In genomic region chr9:77054426-77055193, GRCm38 (mm10) we compare ENCODE assay signal across 24 mouse cellular contexts. TPM values are rescaled to one million over a fixed set of nuclear protein-coding genes. Genes with fewer than 3 reads are reported as not detected.
DNase-seq lines count a peak whose midpoint lies in the region; ATAC-seq and TF ChIP-seq lines count a peak whose summit lies in the region.
"Had no signal": no experiment of that assay in that cellular context is flagged by ENCODE, and none has a peak within 500 bp of the region (broad histone marks: within the 10 kb centered on the region; RNA-seq: fewer than 3 reads in every experiment).

No protein-coding gene starts in this region.

- no peaks in the 10 kb centered on the region for H3K36me3 ChIP-seq in midbrain, embryonic 13.5 days
- H3K36me3 ChIP-seq in midbrain, postnatal 0 days (ENCODE audit: insufficient read depth, low read length), result no peaks in the 10 kb centered on the region
- H3K36me3 ChIP-seq in hindbrain, embryonic 13.5 days, result no peaks in the 10 kb centered on the region
- no peaks in the 10 kb centered on the region for H3K36me3 ChIP-seq in hindbrain, embryonic 15.5 days
- no peaks in the 10 kb centered on the region for H3K36me3 ChIP-seq in neural tube, embryonic 13.5 days
- H3K36me3 ChIP-seq: embryonic facial prominence, embryonic 13.5 days; forebrain, embryonic 12.5 days; heart, embryonic 10.5 days had no signal

- peak; percentile 80 for ATAC-seq in midbrain, embryonic 13.5 days
- no peak for ATAC-seq in midbrain, postnatal 0 days (ENCODE audit: low FRiP score)
- ATAC-seq in hindbrain, embryonic 13.5 days (ENCODE audit: low FRiP score), result peak; percentile 83
- 0 out of 2 replicates have a peak, but pooled peaks have one; percentile 42 for ATAC-seq in hindbrain, embryonic 15.5 days (ENCODE audit: low FRiP score, low read depth)
- ATAC-seq in neural tube, embryonic 13.5 days (ENCODE audit: low read depth), result peak; percentile 61; the same call in 1 of the 2 replicates
- ATAC-seq in megakaryocyte-erythroid progenitor cell, adult 5-6 weeks (replicated peaks; ENCODE audit: low FRiP score, low TSS enrichment, poor library complexity, severe bottlenecking), result no peak
- ATAC-seq: forebrain, embryonic 16.5 days had no signal

- 0 out of 2 replicates have a peak, but pooled peaks cover 3% of the 10 kb centered on the region for H3K4me1 ChIP-seq in midbrain, embryonic 13.5 days (replicated peaks)
- H3K4me1 ChIP-seq in midbrain, postnatal 0 days (ENCODE audit: insufficient read depth, low read length), result no peaks in the 10 kb centered on the region
- H3K4me1 ChIP-seq in hindbrain, embryonic 13.5 days (replicated peaks), result no peaks in the 10 kb centered on the region
- no peaks in the 10 kb centered on the region for H3K4me1 ChIP-seq in hindbrain, embryonic 15.5 days (replicated peaks)
- H3K4me1 ChIP-seq in neural tube, embryonic 13.5 days (replicated peaks), result no peaks in the 10 kb centered on the region
- H3K4me1 ChIP-seq: embryonic facial prominence, embryonic 13.5 days; forebrain, embryonic 12.5 days; heart, embryonic 10.5 days had no signal

- H3K27ac ChIP-seq in midbrain, embryonic 13.5 days, result no peak overlapping the region
- no peak overlapping the region for H3K27ac ChIP-seq in midbrain, postnatal 0 days (ENCODE audit: low read depth, low read length)
- H3K27ac ChIP-seq in hindbrain, embryonic 13.5 days, result 0 out of 2 replicates have a peak overlapping the region, but pooled peaks have one; percentile 35
- no peak overlapping the region for H3K27ac ChIP-seq in hindbrain, embryonic 15.5 days (replicated peaks)
- no peak overlapping the region for H3K27ac ChIP-seq in neural tube, embryonic 13.5 days (replicated peaks)
- H3K27ac ChIP-seq: embryonic facial prominence, embryonic 13.5 days; forebrain, embryonic 12.5 days; heart, embryonic 10.5 days had no signal

- H3K9me3 ChIP-seq in midbrain, embryonic 13.5 days, result no peaks in the 10 kb centered on the region
- no peaks in the 10 kb centered on the region for H3K9me3 ChIP-seq in midbrain, postnatal 0 days (ENCODE audit: low read length)
- no peaks in the 10 kb centered on the region for H3K9me3 ChIP-seq in hindbrain, embryonic 13.5 days
- no peaks in the 10 kb centered on the region for H3K9me3 ChIP-seq in hindbrain, embryonic 15.5 days
- H3K9me3 ChIP-seq in neural tube, embryonic 13.5 days, result no peaks in the 10 kb centered on the region
- H3K9me3 ChIP-seq: embryonic facial prominence, embryonic 13.5 days; forebrain, embryonic 12.5 days; heart, embryonic 10.5 days had no signal

- no peak overlapping the region for H3K9ac ChIP-seq in midbrain, embryonic 13.5 days (replicated peaks)
- H3K9ac ChIP-seq in midbrain, postnatal 0 days (replicated peaks; ENCODE audit: low read length, poor library complexity, severe bottlenecking), result no peak overlapping the region
- H3K9ac ChIP-seq in hindbrain, embryonic 13.5 days, result no peak overlapping the region
- H3K9ac ChIP-seq in hindbrain, embryonic 15.5 days, result no peak overlapping the region
- no peak overlapping the region for H3K9ac ChIP-seq in neural tube, embryonic 13.5 days
- H3K9ac ChIP-seq: embryonic facial prominence, embryonic 13.5 days; forebrain, embryonic 12.5 days had no signal

- no peak overlapping the region for H3K4me3 ChIP-seq in midbrain, embryonic 13.5 days (replicated peaks)
- no peak overlapping the region for H3K4me3 ChIP-seq in midbrain, postnatal 0 days (ENCODE audit: low read depth, low read length)
- H3K4me3 ChIP-seq in hindbrain, embryonic 13.5 days, result no peak overlapping the region
- no peak overlapping the region for H3K4me3 ChIP-seq in hindbrain, embryonic 15.5 days
- H3K4me3 ChIP-seq in neural tube, embryonic 13.5 days, result no peak overlapping the region
- H3K4me3 ChIP-seq: embryonic facial prominence, embryonic 13.5 days; forebrain, embryonic 12.5 days; heart, embryonic 10.5 days had no signal

- 66% methylated on average over 9 of the region's 9 CpGs for WGBS in midbrain, embryonic 13.5 days
- WGBS in midbrain, postnatal 0 days, result 68% methylated on average over 9 of the region's 9 CpGs
- WGBS in hindbrain, embryonic 13.5 days, result 57% methylated on average over 9 of the region's 9 CpGs
- 56% methylated on average over 9 of the region's 9 CpGs for WGBS in hindbrain, embryonic 15.5 days
- 60% methylated on average over 9 of the region's 9 CpGs for WGBS in neural tube, embryonic 13.5 days

- H3K4me2 ChIP-seq in midbrain, embryonic 13.5 days (replicated peaks), result no peak overlapping the region
- H3K4me2 ChIP-seq in midbrain, postnatal 0 days (ENCODE audit: low read depth, low read length, poor library complexity, severe bottlenecking), result no peak overlapping the region
- no peak overlapping the region for H3K4me2 ChIP-seq in hindbrain, embryonic 13.5 days
- no peak overlapping the region for H3K4me2 ChIP-seq in hindbrain, embryonic 15.5 days
- no peak overlapping the region for H3K4me2 ChIP-seq in neural tube, embryonic 13.5 days
- H3K4me2 ChIP-seq: embryonic facial prominence, embryonic 13.5 days; forebrain, embryonic 12.5 days had no signal

- no peaks in the 10 kb centered on the region for H3K27me3 ChIP-seq in midbrain, embryonic 13.5 days
- no peaks in the 10 kb centered on the region for H3K27me3 ChIP-seq in midbrain, postnatal 0 days (ENCODE audit: insufficient read depth, low read length)
- no peaks in the 10 kb centered on the region for H3K27me3 ChIP-seq in hindbrain, embryonic 13.5 days
- H3K27me3 ChIP-seq in hindbrain, embryonic 15.5 days, result no peaks in the 10 kb centered on the region
- no peaks in the 10 kb centered on the region for H3K27me3 ChIP-seq in neural tube, embryonic 13.5 days
- H3K27me3 ChIP-seq: embryonic facial prominence, embryonic 13.5 days; forebrain, embryonic 12.5 days had no signal

- DNase-seq in midbrain, postnatal 0 days (ENCODE audit: low spot score), result no peak
- no peak for DNase-seq in Muller cell, postnatal 12 days (ENCODE audit: inconsistent ontology term)
- no peak for DNase-seq in left cerebral cortex, adult 9 months (ENCODE audit: low spot score in 2 of 2)
- DNase-seq: adrenal gland, adult 8-10 months; cerebellum, adult 18-20 months; cerebellum, adult 9-11 months; cerebellum, postnatal 36 days; gastrocnemius, postnatal 10 days; heart, adult 18-20 months; heart, postnatal 10 days had no signal

- no peak for TF ChIP-seq CTCF in midbrain, postnatal 0 days (IDR thresholded peaks at IDR 0.05)

RNA-seq across cellular contexts. Expression of gene Tinag, which starts 9.0 kb away (rescaled TPM):
- not detected in 2 replicates for polyA plus RNA-seq in midbrain, embryonic 13.5 days (2015; fragmentation: Nextera tagmentation; extraction: Ambion mirVana)
- total RNA-seq in midbrain, postnatal 0 days (2014; rRNA removed), result not detected in 2 replicates
- not detected in 2 replicates for polyA plus RNA-seq in midbrain, postnatal 0 days (2015; fragmentation: Nextera tagmentation; extraction: Ambion mirVana)
- polyA plus RNA-seq in hindbrain, embryonic 13.5 days (2015; fragmentation: Nextera tagmentation; extraction: Ambion mirVana), result 0.10 TPM in 1 of 2 replicates, not detected in the other
- polyA plus RNA-seq in hindbrain, embryonic 15.5 days (2015; fragmentation: Nextera tagmentation; extraction: Ambion mirVana), result 0.09 TPM in 1 of 2 replicates, not detected in the other
- polyA plus RNA-seq in neural tube, embryonic 13.5 days (2015; fragmentation: Nextera tagmentation; extraction: Ambion mirVana), result 0.17 TPM in 1 of 2 replicates, not detected in the other
- not detected in 2 replicates for total RNA-seq in megakaryocyte-erythroid progenitor cell, adult 5-6 weeks (2014; fragmentation: Nextera tagmentation)
- total RNA-seq in megakaryocyte-erythroid progenitor cell, adult 5-6 weeks (2017), result not detected in 2 replicates
- total RNA-seq: ES-E14; gastrocnemius, postnatal 10 days; gastrocnemius, postnatal 4 days; heart, adult 18-20 months; heart, postnatal 10 days; hematopoietic stem cell, adult 5-6 weeks had no signal
- polyA plus RNA-seq: frontal cortex, adult 2 months; heart, embryonic 10.5 days; heart, embryonic 14.5 days had no signal

Comparison
In these comparisons a context has a peak if more than half of its experiments do, and no peak if none do; other contexts are left out.
1. ATAC-seq: peak in midbrain, embryonic 13.5 days (single experiment), hindbrain, embryonic 13.5 days (single experiment), hindbrain, embryonic 15.5 days (single experiment) and neural tube, embryonic 13.5 days (single experiment); none in midbrain, postnatal 0 days (single experiment) and megakaryocyte-erythroid progenitor cell, adult 5-6 weeks (single experiment).